28 mouse cellular contexts compared by ENCODE assay signal in genomic region chr7:132637292-132637691, GRCm38 (mm10). TPM values are rescaled to one million over a fixed set of nuclear protein-coding genes. Genes with fewer than 3 reads are reported as not detected.
A peak's percentile ranks its signal among the peaks of the same experiment; 100 is the strongest.
DNase-seq lines count a peak whose midpoint lies in the region; ATAC-seq and TF ChIP-seq lines count a peak whose summit lies in the region.
"Had no signal": no experiment of that assay in that cellular context is flagged by ENCODE, and none has a peak within 500 bp of the region (broad histone marks: within the 10 kb centered on the region; RNA-seq: fewer than 3 reads in every experiment).

No protein-coding gene starts in this region.

- ATAC-seq in hindbrain, embryonic 11.5 days (ENCODE audit: low FRiP score), result no peak
- no peak for ATAC-seq in hindbrain, embryonic 16.5 days
- ATAC-seq in midbrain, embryonic 14.5 days (ENCODE audit: low FRiP score, low TSS enrichment), result no peak
- no peak for ATAC-seq in midbrain, postnatal 0 days (ENCODE audit: low FRiP score)
- peak; percentile 58; the same call in 1 of the 2 replicates for ATAC-seq in lung, postnatal 0 days
- no peak for ATAC-seq in stomach, postnatal 0 days (ENCODE audit: low FRiP score, low TSS enrichment)
- ATAC-seq: intestine, embryonic 15.5 days had no signal

- TF ChIP-seq CTCF in midbrain, postnatal 0 days (IDR thresholded peaks at IDR 0.05), result no peak
- TF ChIP-seq CTCF in lung, postnatal 0 days (IDR thresholded peaks at IDR 0.05), result no peak
- TF ChIP-seq CTCF in stomach, postnatal 0 days (IDR thresholded peaks at IDR 0.05; ENCODE audit: low read depth), result no peak

- no peak overlapping the region for H3K9ac ChIP-seq in hindbrain, embryonic 11.5 days (ENCODE audit: low read depth, low read length)
- no peak overlapping the region for H3K9ac ChIP-seq in hindbrain, embryonic 16.5 days (ENCODE audit: low read depth, low read length)
- no peak overlapping the region for H3K9ac ChIP-seq in midbrain, embryonic 14.5 days (replicated peaks; ENCODE audit: low read length)
- H3K9ac ChIP-seq in midbrain, postnatal 0 days (replicated peaks; ENCODE audit: low read length, poor library complexity, severe bottlenecking), result no peak overlapping the region
- no peak overlapping the region for H3K9ac ChIP-seq in lung, postnatal 0 days (replicated peaks; ENCODE audit: low read depth)
- 0 out of 2 replicates have a peak overlapping the region, but pooled peaks have one; percentile 13 for H3K9ac ChIP-seq in stomach, postnatal 0 days (ENCODE audit: low read length)
- H3K9ac ChIP-seq: embryonic facial prominence, embryonic 12.5 days; heart, embryonic 15.5 days; hindbrain, embryonic 15.5 days; intestine, embryonic 15.5 days; kidney, embryonic 15.5 days; liver, embryonic 13.5 days; lung, embryonic 15.5 days had no signal

- H3K4me1 ChIP-seq in hindbrain, embryonic 11.5 days (replicated peaks; ENCODE audit: control insufficient read depth, insufficient read depth, low read length), result 0 out of 2 replicates have a peak, but pooled peaks cover 2% of the 10 kb centered on the region
- peaks cover 2% of the 10 kb centered on the region; the same call in 1 of the 2 replicates for H3K4me1 ChIP-seq in hindbrain, embryonic 16.5 days (ENCODE audit: control insufficient read depth, insufficient read depth, low read depth, low read length)
- H3K4me1 ChIP-seq in midbrain, embryonic 14.5 days (ENCODE audit: control insufficient read depth, insufficient read depth, low read length), result peaks cover 4% of the 10 kb centered on the region; the same call in 1 of the 2 replicates
- no peaks in the 10 kb centered on the region for H3K4me1 ChIP-seq in midbrain, postnatal 0 days (ENCODE audit: insufficient read depth, low read length)
- H3K4me1 ChIP-seq in lung, postnatal 0 days (ENCODE audit: insufficient read depth, low read depth, low read length), result peaks cover 3% of the 10 kb centered on the region; the same call in 1 of the 2 replicates
- no peaks in the 10 kb centered on the region for H3K4me1 ChIP-seq in stomach, postnatal 0 days (replicated peaks; ENCODE audit: control insufficient read depth, insufficient read depth)
- H3K4me1 ChIP-seq: embryonic facial prominence, embryonic 12.5 days; heart, embryonic 15.5 days; liver, embryonic 13.5 days had no signal

- TF ChIP-seq EP300 in lung, postnatal 0 days (IDR thresholded peaks at IDR 0.05), result no peak
- TF ChIP-seq EP300 in stomach, postnatal 0 days (optimal IDR thresholded peaks at IDR 0.05), result no peak

- no peak overlapping the region for H3K4me3 ChIP-seq in hindbrain, embryonic 11.5 days (ENCODE audit: low read depth, low read length)
- H3K4me3 ChIP-seq in hindbrain, embryonic 16.5 days (ENCODE audit: low read length), result no peak overlapping the region
- H3K4me3 ChIP-seq in midbrain, embryonic 14.5 days (replicated peaks; ENCODE audit: low read depth, low read length), result no peak overlapping the region
- H3K4me3 ChIP-seq in midbrain, postnatal 0 days (ENCODE audit: low read depth, low read length), result no peak overlapping the region
- no peak overlapping the region for H3K4me3 ChIP-seq in lung, postnatal 0 days (ENCODE audit: low read depth, low read length)
- H3K4me3 ChIP-seq in stomach, postnatal 0 days (ENCODE audit: low read depth, low read length), result no peak overlapping the region
- H3K4me3 ChIP-seq: embryonic facial prominence, embryonic 12.5 days; heart, embryonic 15.5 days; hindbrain, embryonic 15.5 days; intestine, embryonic 15.5 days; kidney, embryonic 15.5 days; liver, embryonic 13.5 days; lung, embryonic 15.5 days; megakaryocyte, embryonic 14.5 days; myocyte had no signal

- WGBS in hindbrain, embryonic 11.5 days, result 31% methylated on average over 12 of the region's 12 CpGs
- 34% methylated on average over 12 of the region's 12 CpGs for WGBS in hindbrain, embryonic 16.5 days
- WGBS in midbrain, embryonic 14.5 days, result 14% methylated on average over 12 of the region's 12 CpGs
- WGBS in midbrain, postnatal 0 days, result 21% methylated on average over 12 of the region's 12 CpGs
- WGBS in lung, postnatal 0 days, result 16% methylated on average over 12 of the region's 12 CpGs
- 42% methylated on average over 12 of the region's 12 CpGs for WGBS in stomach, postnatal 0 days

- H3K27ac ChIP-seq in hindbrain, embryonic 11.5 days (ENCODE audit: low read depth, low read length), result no peak overlapping the region
- no peak overlapping the region for H3K27ac ChIP-seq in hindbrain, embryonic 16.5 days (ENCODE audit: low read depth, low read length)
- no peak overlapping the region for H3K27ac ChIP-seq in midbrain, embryonic 14.5 days (replicated peaks; ENCODE audit: low read depth, low read length)
- H3K27ac ChIP-seq in midbrain, postnatal 0 days (ENCODE audit: low read depth, low read length), result no peak overlapping the region
- H3K27ac ChIP-seq in lung, postnatal 0 days (ENCODE audit: low read length), result no peak overlapping the region
- H3K27ac ChIP-seq in stomach, postnatal 0 days (replicated peaks), result no peak overlapping the region
- H3K27ac ChIP-seq: embryonic facial prominence, embryonic 12.5 days; heart, embryonic 15.5 days; hindbrain, embryonic 15.5 days; intestine, embryonic 15.5 days; kidney, embryonic 15.5 days; liver, embryonic 13.5 days; lung, embryonic 15.5 days had no signal

- no peaks in the 10 kb centered on the region for H3K27me3 ChIP-seq in hindbrain, embryonic 11.5 days (ENCODE audit: control insufficient read depth, insufficient read depth, low read length)
- H3K27me3 ChIP-seq in hindbrain, embryonic 16.5 days (replicated peaks; ENCODE audit: control insufficient read depth, insufficient read depth, low read length), result no peaks in the 10 kb centered on the region; the same call in none of the 2 replicates
- no peaks in the 10 kb centered on the region for H3K27me3 ChIP-seq in midbrain, embryonic 14.5 days (ENCODE audit: control insufficient read depth, insufficient read depth, low read length)
- no peaks in the 10 kb centered on the region; the same call in 1 of the 2 replicates for H3K27me3 ChIP-seq in midbrain, postnatal 0 days (ENCODE audit: insufficient read depth, low read length)
- no peaks in the 10 kb centered on the region for H3K27me3 ChIP-seq in lung, postnatal 0 days (replicated peaks; ENCODE audit: insufficient read depth, low read length)
- H3K27me3 ChIP-seq in stomach, postnatal 0 days (ENCODE audit: control insufficient read depth, insufficient read depth, low read length), result no peaks in the 10 kb centered on the region
- H3K27me3 ChIP-seq: heart, embryonic 15.5 days; intestine, embryonic 15.5 days; liver, embryonic 13.5 days; lung, embryonic 15.5 days had no signal

- DNase-seq in hindbrain, embryonic 11.5 days (ENCODE audit: low spot score), result peak; percentile 31
- peak; percentile 12 for DNase-seq in midbrain, embryonic 14.5 days
- no peak for DNase-seq in midbrain, postnatal 0 days (ENCODE audit: low spot score)
- peak; percentile 58 for DNase-seq in lung, postnatal 0 days (ENCODE audit: low spot score)
- no peak for DNase-seq in stomach, postnatal 0 days (ENCODE audit: low spot score)
- DNase-seq in heart, adult 18-20 months, result no peak
- DNase-seq in layer of hippocampus, adult 9-10 months (ENCODE audit: low spot score), result no peak
- DNase-seq: adrenal gland, postnatal 25 days; cerebellum, adult 8-10 months; cerebellum, postnatal 36 days; heart, postnatal 4 days; kidney, postnatal 4 days; layer of hippocampus, adult 9-11 months; liver, embryonic 13.5 days; right cerebral cortex, adult 18-20 months; thymus, adult 2 months had no signal

- no peaks in the 10 kb centered on the region for H3K9me3 ChIP-seq in hindbrain, embryonic 11.5 days (ENCODE audit: control insufficient read depth, low read length)
- no peaks in the 10 kb centered on the region for H3K9me3 ChIP-seq in hindbrain, embryonic 16.5 days (ENCODE audit: control insufficient read depth, low read length)
- H3K9me3 ChIP-seq in midbrain, embryonic 14.5 days (ENCODE audit: control insufficient read depth, low read length), result no peaks in the 10 kb centered on the region
- no peaks in the 10 kb centered on the region for H3K9me3 ChIP-seq in midbrain, postnatal 0 days (ENCODE audit: low read length)
- no peaks in the 10 kb centered on the region for H3K9me3 ChIP-seq in lung, postnatal 0 days (ENCODE audit: low read length)
- no peaks in the 10 kb centered on the region for H3K9me3 ChIP-seq in stomach, postnatal 0 days (ENCODE audit: control insufficient read depth, low read length)
- H3K9me3 ChIP-seq: embryonic facial prominence, embryonic 12.5 days; heart, embryonic 15.5 days; hindbrain, embryonic 15.5 days; intestine, embryonic 15.5 days; kidney, embryonic 15.5 days; liver, embryonic 13.5 days; lung, embryonic 15.5 days; megakaryocyte, embryonic 14.5 days had no signal

- H3K36me3 ChIP-seq in hindbrain, embryonic 11.5 days (ENCODE audit: control insufficient read depth, insufficient read depth, low read length), result no peaks in the 10 kb centered on the region
- no peaks in the 10 kb centered on the region for H3K36me3 ChIP-seq in hindbrain, embryonic 16.5 days (ENCODE audit: control insufficient read depth, insufficient read depth, low read length)
- H3K36me3 ChIP-seq in midbrain, embryonic 14.5 days (ENCODE audit: control insufficient read depth, insufficient read depth, low read length), result peaks cover 3% of the 10 kb centered on the region; the same call in 1 of the 2 replicates
- H3K36me3 ChIP-seq in midbrain, postnatal 0 days (ENCODE audit: insufficient read depth, low read length), result 0 out of 2 replicates have a peak, but pooled peaks cover 3% of the 10 kb centered on the region
- H3K36me3 ChIP-seq in lung, postnatal 0 days (ENCODE audit: insufficient read depth, low read length), result no peaks in the 10 kb centered on the region
- no peaks in the 10 kb centered on the region for H3K36me3 ChIP-seq in stomach, postnatal 0 days (ENCODE audit: control insufficient read depth, insufficient read depth, low read length)
- H3K36me3 ChIP-seq: embryonic facial prominence, embryonic 12.5 days; heart, embryonic 15.5 days; hindbrain, embryonic 15.5 days; intestine, embryonic 15.5 days; kidney, embryonic 15.5 days; liver, embryonic 13.5 days; lung, embryonic 15.5 days had no signal

- H3K4me2 ChIP-seq in hindbrain, embryonic 11.5 days (replicated peaks; ENCODE audit: low read depth, low read length), result no peak overlapping the region
- no peak overlapping the region for H3K4me2 ChIP-seq in hindbrain, embryonic 16.5 days (ENCODE audit: low read length)
- no peak overlapping the region for H3K4me2 ChIP-seq in midbrain, embryonic 14.5 days (ENCODE audit: low read length)
- no peak overlapping the region for H3K4me2 ChIP-seq in midbrain, postnatal 0 days (ENCODE audit: low read depth, low read length, poor library complexity, severe bottlenecking)
- 0 out of 2 replicates have a peak overlapping the region, but pooled peaks have one; percentile 20 for H3K4me2 ChIP-seq in lung, postnatal 0 days (replicated peaks; ENCODE audit: low read depth, low read length)
- H3K4me2 ChIP-seq in stomach, postnatal 0 days (replicated peaks; ENCODE audit: low read depth), result no peak overlapping the region
- H3K4me2 ChIP-seq: embryonic facial prominence, embryonic 12.5 days; heart, embryonic 15.5 days; hindbrain, embryonic 15.5 days; intestine, embryonic 15.5 days; kidney, embryonic 15.5 days; liver, embryonic 13.5 days; lung, embryonic 15.5 days had no signal

RNA-seq across cellular contexts. Expression of gene Lhpp, which starts 26.9 kb away (rescaled TPM):
- polyA plus RNA-seq in hindbrain, embryonic 11.5 days (2014; fragmentation: Nextera tagmentation; extraction: Ambion mirVana), result 20.4 and 22.4 TPM in 2 replicates
- polyA plus RNA-seq in hindbrain, embryonic 16.5 days (2015; fragmentation: Nextera tagmentation; extraction: Ambion mirVana), result 56.2 and 56.4 TPM in 2 replicates
- 35.9 and 41.1 TPM in 2 replicates for polyA plus RNA-seq in midbrain, embryonic 14.5 days (2014; fragmentation: Nextera tagmentation; extraction: Ambion mirVana)
- total RNA-seq in midbrain, postnatal 0 days (2014; rRNA removed), result 36.2 and 49.8 TPM in 2 replicates
- 59.2 and 65.1 TPM in 2 replicates for polyA plus RNA-seq in midbrain, postnatal 0 days (2015; fragmentation: Nextera tagmentation; extraction: Ambion mirVana)
- 5.9 and 7.6 TPM in 2 replicates for polyA plus RNA-seq in lung, postnatal 0 days (2015; fragmentation: Nextera tagmentation; extraction: Ambion mirVana)
- 8.0 and 9.3 TPM in 2 replicates for polyA plus RNA-seq in stomach, postnatal 0 days (2015; fragmentation: Nextera tagmentation; extraction: Ambion mirVana)
- total RNA-seq in heart, adult 18-20 months (2021), result 10 to 100 TPM; 14.3 to 16.4 TPM

RNA-seq across cellular contexts. Expression of gene Nkx1-2, which starts 37.9 kb away (rescaled TPM):
- polyA plus RNA-seq in hindbrain, embryonic 11.5 days (2014; fragmentation: Nextera tagmentation; extraction: Ambion mirVana), result 4.5 and 6.8 TPM in 2 replicates
- polyA plus RNA-seq in hindbrain, embryonic 16.5 days (2015; fragmentation: Nextera tagmentation; extraction: Ambion mirVana), result 0.24 and 0.29 TPM in 2 replicates
- 0.74 and 0.82 TPM in 2 replicates for polyA plus RNA-seq in midbrain, embryonic 14.5 days (2014; fragmentation: Nextera tagmentation; extraction: Ambion mirVana)
- 0.60 and 0.80 TPM in 2 replicates for total RNA-seq in midbrain, postnatal 0 days (2014; rRNA removed)
- polyA plus RNA-seq in midbrain, postnatal 0 days (2015; fragmentation: Nextera tagmentation; extraction: Ambion mirVana), result 0.10 and 0.37 TPM in 2 replicates
- not detected in 2 replicates for polyA plus RNA-seq in lung, postnatal 0 days (2015; fragmentation: Nextera tagmentation; extraction: Ambion mirVana)
- polyA plus RNA-seq in stomach, postnatal 0 days (2015; fragmentation: Nextera tagmentation; extraction: Ambion mirVana), result not detected in 2 replicates
- not detected for total RNA-seq in heart, adult 18-20 months (2021)
- total RNA-seq: adrenal gland, postnatal 25 days; gastrocnemius, postnatal 4 days; heart, postnatal 4 days had no signal
- polyA plus RNA-seq: forebrain, embryonic 11.5 days; heart, embryonic 15.5 days; kidney, embryonic 15.5 days; liver, embryonic 13.5 days; lung, embryonic 15.5 days; myocyte; stomach, embryonic 16.5 days had no signal

Comparison
In these comparisons a context has a peak if more than half of its experiments do, and no peak if none do; other contexts are left out.
1. DNase-seq: peak in hindbrain, embryonic 11.5 days (single experiment), midbrain, embryonic 14.5 days (single experiment) and lung, postnatal 0 days (single experiment); none in midbrain, postnatal 0 days (single experiment), stomach, postnatal 0 days (single experiment), heart, adult 18-20 months (0 of 2) and layer of hippocampus, adult 9-10 months (single experiment).